Mouse (Mus musculus) frontal cortex, adult (tissue): Measurements from ENCODE around the gene Cebpg.

Experiments
- ATAC-seq: cut with Nextera tagmentation; 2 replicates; pipeline ENCODE4 v1.9.2; 2017; ENCODE audit warnings: mild to moderate bottlenecking, moderate library complexity, mixed read lengths; ENCODE audit not compliant: low TSS enrichment

The Cebpg gene

GRCm38 (mm10) chr7:35056436-35056864, at the start of gene Cebpg:
TSS of gene Cebpg (minus strand) at chr7:35056573.
- peak; percentile 99 for ATAC-seq

- ATAC-seq: no peak
These were observed 43.2 kb upstream of the Cebpg start for GRCm38 (mm10) chr7:35099528-35099927.

- ATAC-seq: no peak
These were observed 42.4 kb upstream of the Cebpg start for GRCm38 (mm10) chr7:35098777-35099176.

- no peak for ATAC-seq
These were observed 38.8 kb upstream of the Cebpg start for GRCm38 (mm10) chr7:35094975-35095678.

- no peak for ATAC-seq
These were observed 34.2 kb upstream of the Cebpg start for GRCm38 (mm10) chr7:35090550-35090949.

- ATAC-seq: peak; percentile 62; the same call in 1 of the 2 replicates
These were observed 30.0 kb upstream of the Cebpg start for GRCm38 (mm10) chr7:35086271-35086861.

GRCm38 (mm10) chr7:35084565-35085360, 28.4 kb upstream of the Cebpg start:
- ATAC-seq: no peak

GRCm38 (mm10) chr7:35081406-35082104, 25.2 kb upstream of the Cebpg start:
- no peak for ATAC-seq

- no peak for ATAC-seq
These were observed 24.5 kb upstream of the Cebpg start for GRCm38 (mm10) chr7:35080843-35081338.

GRCm38 (mm10) chr7:35076645-35077044, 20.3 kb upstream of the Cebpg start:
- no peak for ATAC-seq

- no peak for ATAC-seq
These were observed 10.4 kb upstream of the Cebpg start for GRCm38 (mm10) chr7:35066640-35067212.

GRCm38 (mm10) chr7:35065958-35066357, 9.6 kb upstream of the Cebpg start:
- ATAC-seq: no peak

- no peak for ATAC-seq
These were observed 8.2 kb upstream of the Cebpg start for GRCm38 (mm10) chr7:35064286-35065258.

GRCm38 (mm10) chr7:35059467-35059866, 3.1 kb upstream of the Cebpg start:
- ATAC-seq: no peak

GRCm38 (mm10) chr7:35058329-35058728, 2.0 kb upstream of the Cebpg start:
- ATAC-seq: no peak

- ATAC-seq: no peak
These were observed 1.2 kb upstream of the Cebpg start for GRCm38 (mm10) chr7:35057569-35057968.

- no peak for ATAC-seq
These were observed 626 bp upstream of the Cebpg start for GRCm38 (mm10) chr7:35056999-35057398.

GRCm38 (mm10) chr7:35055619-35056435, 546 bp downstream of the Cebpg start:
- peak; percentile 71 for ATAC-seq

GRCm38 (mm10) chr7:35054977-35055618, 1.3 kb downstream of the Cebpg start:
- ATAC-seq: no peak
